Mouse (Mus musculus) bone marrow macrophage, adult 2 months (primary cell): ENCODE measurements around the gene Sycp3.

Source experiments
- CTCF ChIP-seq: IDR thresholded peaks from 2 replicates; pipeline ENCODE4 v1.5.1; 2012; ENCODE audit warnings: low read depth, mild to moderate bottlenecking, low read length, moderate library complexity
- POLR2A ChIP-seq: IDR thresholded peaks from 2 replicates; pipeline ENCODE4 v1.6.1; 2012; ENCODE audit warnings: mild to moderate bottlenecking, low read depth, low read length, borderline replicate concordance

DNA sequence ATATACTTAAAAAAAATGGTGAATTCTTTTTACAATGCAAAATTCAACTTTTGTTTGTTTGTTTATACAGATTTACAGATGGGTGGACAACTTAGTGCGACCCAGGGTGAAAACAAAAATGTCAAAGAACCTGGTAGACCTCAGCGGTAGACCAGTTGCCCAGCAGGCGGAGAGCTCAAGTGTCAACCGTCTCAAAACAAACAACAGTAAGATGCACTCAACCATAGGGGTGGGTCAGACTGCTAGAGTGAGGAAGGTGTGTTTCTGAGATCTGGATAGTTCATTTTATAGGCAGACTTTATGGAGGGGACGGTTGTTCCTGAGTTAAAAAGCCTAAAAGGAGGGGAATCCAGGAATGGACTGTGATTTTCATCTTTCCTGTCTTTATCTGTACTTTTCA lies 29.3 kb downstream of the Sycp3 start:
- TF ChIP-seq CTCF (no peak), POLR2A (no peak)
